8 mouse cellular contexts compared by ENCODE assay signal in genomic region chr11:117338503-117338902, GRCm38 (mm10).
A peak's percentile ranks its signal among the peaks of the same experiment; 100 is the strongest.
DNase-seq lines count a peak whose midpoint lies in the region; ATAC-seq and TF ChIP-seq lines count a peak whose summit lies in the region.

No protein-coding gene starts in this region.

- TF ChIP-seq CTCF in left cerebral cortex, adult 2 months (IDR thresholded peaks at IDR 0.05), result no peak

- WGBS in midbrain, embryonic 10.5 days, result 73% methylated on average over 8 of the region's 8 CpGs
- 71% methylated on average over 8 of the region's 8 CpGs for WGBS in midbrain, embryonic 11.5 days
- 10% methylated on average over 8 of the region's 8 CpGs for WGBS in large intestine, adult 2 months

- peaks cover 39% of the 10 kb centered on the region for H3K36me3 ChIP-seq in midbrain, embryonic 10.5 days
- no peaks in the 10 kb centered on the region for H3K36me3 ChIP-seq in midbrain, embryonic 11.5 days (ENCODE audit: control insufficient read depth, insufficient read depth, low read length)
- no peaks in the 10 kb centered on the region for H3K36me3 ChIP-seq in myocyte (ENCODE audit: control insufficient read depth, insufficient read depth)

- H3K4me2 ChIP-seq in midbrain, embryonic 11.5 days, result no peak overlapping the region
- H3K4me2 ChIP-seq in myocyte (ENCODE audit: low read depth), result peak overlapping the region; percentile 38

- H3K27me3 ChIP-seq in midbrain, embryonic 10.5 days (ENCODE audit: low read depth, poor library complexity, severe bottlenecking), result no peaks in the 10 kb centered on the region
- no peaks in the 10 kb centered on the region for H3K27me3 ChIP-seq in midbrain, embryonic 11.5 days (ENCODE audit: control insufficient read depth, insufficient read depth, low read length)
- no peaks in the 10 kb centered on the region for H3K27me3 ChIP-seq in myocyte (ENCODE audit: control insufficient read depth, insufficient read depth, insufficient read length)

- H3K79me2 ChIP-seq in myocyte (ENCODE audit: control insufficient read depth, insufficient read depth), result peaks cover 100% of the 10 kb centered on the region

- no peak overlapping the region for H3K9ac ChIP-seq in midbrain, embryonic 11.5 days (ENCODE audit: low read length)

- peaks cover 87% of the 10 kb centered on the region for H3K4me1 ChIP-seq in midbrain, embryonic 10.5 days
- peaks cover 40% of the 10 kb centered on the region for H3K4me1 ChIP-seq in midbrain, embryonic 11.5 days (ENCODE audit: control insufficient read depth, insufficient read depth, low read length)

- H3K27ac ChIP-seq in midbrain, embryonic 10.5 days (replicated peaks), result peak overlapping the region; percentile 34; the same call in 1 of the 2 replicates
- H3K27ac ChIP-seq in midbrain, embryonic 11.5 days (ENCODE audit: low read depth, low read length), result no peak overlapping the region
- no peak overlapping the region for H3K27ac ChIP-seq in left cerebral cortex, adult 2 months

- DNase-seq in midbrain, embryonic 10.5 days (ENCODE audit: low spot score), result no peak
- DNase-seq in midbrain, embryonic 11.5 days (ENCODE audit: low spot score, missing footprints), result no peak
- DNase-seq in large intestine, adult 2 months (ENCODE audit: low read depth, low spot score), result peak; percentile 68
- no peak for DNase-seq in left cerebral cortex, adult 2 months (ENCODE audit: extremely low spot score in 1 of 2, low spot score in 2 of 2)
- DNase-seq in spleen, adult 12 weeks (ENCODE audit: low spot score), result no peak
- no peak for DNase-seq in layer of hippocampus, adult 9-10 months (ENCODE audit: low spot score)

- no peak for ATAC-seq in midbrain, embryonic 11.5 days (ENCODE audit: low FRiP score)
- ATAC-seq in erythroblast, adult 5-6 weeks (replicated peaks; ENCODE audit: low FRiP score, poor library complexity, severe bottlenecking), result 0 out of 2 replicates have a peak, but pooled peaks have one; percentile 44

- no peak overlapping the region for H3K4me3 ChIP-seq in midbrain, embryonic 10.5 days
- no peak overlapping the region for H3K4me3 ChIP-seq in midbrain, embryonic 11.5 days (ENCODE audit: low read depth, low read length)
- H3K4me3 ChIP-seq in myocyte, result no peak overlapping the region
- no peak overlapping the region for H3K4me3 ChIP-seq in left cerebral cortex, adult 2 months

- no peak for TF ChIP-seq POLR2A in myocyte (IDR thresholded peaks at IDR 0.05; ENCODE audit: insufficient read length, low read depth)

- no peak overlapping the region for H3ac ChIP-seq in myocyte (ENCODE audit: control insufficient read depth, insufficient read length)

- intact Hi-C loops in left cerebral cortex, adult 2 months (cut with DNase I), result no loop called here

- H3K9me3 ChIP-seq in midbrain, embryonic 10.5 days (replicated peaks), result no peaks in the 10 kb centered on the region
- no peaks in the 10 kb centered on the region for H3K9me3 ChIP-seq in midbrain, embryonic 11.5 days (ENCODE audit: control insufficient read depth, low read length)

TF ChIP-seq in myocyte, 11 proteins besides CTCF, POLR2A, EP300 and RAD21:
- TF ChIP-seq TCF3 (IDR thresholded peaks at IDR 0.05; ENCODE audit: insufficient read length, low read depth) (no peak), CEBPB (IDR thresholded peaks at IDR 0.05; ENCODE audit: insufficient read depth, poor library complexity, severe bottlenecking) (0 out of 2 replicates have a peak, but pooled peaks have one; percentile 12)
